Mouse (Mus musculus) fibroblast of lung, adult 2 months (primary cell): ENCODE data around the gene Tas1r1.
A peak's percentile ranks its signal among the peaks of the same experiment; 100 is the strongest.

ENCODE experiments used
- DNase-seq: peaks from one replicate; pipeline ENCODE4 v3.0.0-alpha.2; 2011; ENCODE audit warnings: low read depth

Tas1r1 gene

DNA sequence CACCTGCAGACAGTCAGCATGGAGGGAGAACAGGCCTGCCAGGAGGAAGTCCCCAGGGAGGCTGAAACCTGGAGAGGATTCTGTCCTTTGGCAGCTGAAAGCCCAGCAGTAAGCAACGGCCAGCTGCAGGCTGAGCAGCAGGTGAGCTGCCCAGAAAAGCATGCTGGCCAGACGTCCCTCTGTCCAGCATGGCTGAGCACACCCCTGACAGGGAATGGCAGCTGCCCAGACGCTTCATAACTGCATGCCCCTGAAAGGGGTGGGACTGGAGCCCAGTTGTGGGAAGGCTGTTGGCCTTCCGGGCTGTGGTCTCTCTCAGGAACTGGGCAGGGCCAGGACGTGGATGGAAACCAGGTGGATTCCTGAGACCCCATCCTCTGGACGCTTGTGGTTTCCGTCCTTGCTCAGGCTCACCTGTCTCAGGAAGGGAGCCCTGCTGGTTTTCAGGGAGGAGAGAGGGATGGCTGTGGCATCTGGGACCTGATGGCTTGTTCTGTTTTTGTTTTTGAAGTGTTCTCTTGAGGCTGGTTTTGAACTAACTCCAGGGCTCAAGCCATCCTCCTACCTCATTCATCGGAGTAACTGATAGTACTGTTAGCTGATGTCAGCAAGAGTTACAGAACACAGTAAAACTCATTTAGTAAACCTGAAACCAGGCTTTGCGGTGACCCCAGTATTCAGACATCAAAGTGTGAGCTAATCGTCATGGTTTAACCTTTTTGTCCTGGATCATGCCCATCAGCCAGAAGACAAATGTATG is at the start of gene Tas1r1:
Gene Tas1r1, minus strand, starts transcription at position 344 of the 760 bp plus-strand sequence.
- no peak for DNase-seq

DNA sequence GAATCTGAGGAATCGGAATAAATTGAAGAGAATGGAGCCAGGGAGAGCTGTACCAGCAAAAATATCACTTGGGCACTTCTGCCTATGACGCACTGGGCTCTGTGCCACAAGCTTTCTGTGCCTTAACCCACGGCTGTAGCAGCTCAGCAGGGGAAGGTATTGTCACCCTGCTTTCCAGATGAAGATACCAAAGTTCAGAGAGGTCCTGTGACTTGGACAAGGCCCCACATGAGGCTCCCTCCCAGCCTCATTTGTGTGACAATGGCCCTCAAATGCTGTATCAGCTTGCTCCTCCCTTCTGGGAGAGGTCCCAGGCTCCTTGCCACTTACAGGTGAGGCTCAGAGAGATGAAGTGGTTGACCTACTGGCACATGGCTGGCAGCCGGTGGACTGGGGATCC is 49.8 kb upstream of the Tas1r1 start:
- DNase-seq, result no peak

DNA sequence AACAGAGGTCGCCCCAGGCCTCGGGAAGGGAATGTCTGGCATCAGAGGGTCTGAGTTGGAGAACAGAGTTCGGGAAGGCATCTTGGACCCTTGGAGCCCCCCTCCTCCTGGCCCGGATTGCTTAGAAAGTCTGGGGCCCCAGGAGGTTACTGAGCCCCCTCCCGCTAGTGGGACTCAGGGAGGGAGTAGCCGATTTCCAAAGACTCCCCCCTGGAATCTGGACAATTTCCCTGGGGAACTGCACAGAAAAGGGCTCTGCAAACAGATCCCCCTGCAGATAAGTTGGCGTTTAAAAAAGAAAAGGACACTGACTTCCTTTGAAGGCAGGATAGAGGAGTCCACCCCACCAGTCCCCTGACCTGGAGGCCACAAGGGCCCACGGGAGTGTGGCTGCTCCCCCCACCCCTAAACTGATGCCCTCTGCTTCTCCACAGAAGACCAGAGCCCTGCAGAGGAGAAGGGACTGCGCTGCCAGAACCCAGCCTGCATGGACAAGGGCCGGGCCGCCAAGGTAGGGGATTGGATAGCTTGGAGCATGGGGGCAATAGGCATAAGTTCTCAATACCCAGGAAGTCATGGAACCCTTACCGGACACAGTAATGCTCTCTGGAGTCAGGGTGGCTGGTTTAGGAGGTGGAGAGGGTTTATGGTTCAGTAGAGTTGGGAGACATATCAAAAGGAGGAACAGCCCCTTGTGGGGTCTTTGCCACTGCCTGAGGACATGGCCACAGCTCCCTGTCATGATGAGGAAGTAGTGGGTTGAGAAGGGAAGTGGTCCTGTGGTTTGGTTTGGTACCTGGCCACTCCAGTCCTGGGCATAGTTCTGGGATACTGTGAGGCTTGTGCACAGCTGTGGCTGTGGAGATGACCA is 49.1 kb upstream of the Tas1r1 start:
- no peak for DNase-seq

DNA sequence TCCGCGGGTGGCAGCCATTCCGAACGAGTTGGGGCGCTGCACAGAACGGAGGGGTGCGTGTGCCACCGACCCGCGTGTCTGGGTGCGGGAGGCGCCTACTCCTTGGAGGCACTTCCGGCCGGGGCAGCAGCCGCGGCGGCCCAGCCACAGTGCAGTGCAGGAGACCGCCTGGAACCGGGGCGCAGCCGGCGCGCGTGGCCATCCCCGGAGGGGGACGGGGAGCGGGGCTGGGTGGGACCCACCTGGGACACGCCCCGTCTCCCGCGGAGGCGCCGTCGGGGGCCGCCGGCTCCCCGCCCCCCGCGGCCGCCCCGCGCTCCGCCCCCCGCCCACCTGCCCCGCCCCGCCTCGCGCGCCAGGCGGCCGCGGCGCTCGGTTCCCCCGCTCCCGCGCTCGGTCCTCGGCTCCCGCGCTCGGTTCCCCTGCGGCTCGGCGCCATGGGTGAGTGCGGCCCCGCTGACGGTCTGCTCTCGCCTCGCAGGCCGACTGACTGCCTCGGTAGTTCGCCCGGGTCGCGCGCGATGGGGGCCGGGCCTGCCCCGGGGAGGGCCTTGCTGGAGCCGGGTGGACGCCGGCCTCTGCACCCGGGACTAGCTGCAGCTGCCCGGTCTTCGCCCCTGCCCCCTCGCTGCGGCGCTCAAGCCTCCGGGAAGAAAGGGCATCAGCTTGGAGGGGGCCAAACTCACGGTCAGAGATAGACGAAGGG is 48.3 kb upstream of the Tas1r1 start:
- DNase-seq, result no peak

DNA sequence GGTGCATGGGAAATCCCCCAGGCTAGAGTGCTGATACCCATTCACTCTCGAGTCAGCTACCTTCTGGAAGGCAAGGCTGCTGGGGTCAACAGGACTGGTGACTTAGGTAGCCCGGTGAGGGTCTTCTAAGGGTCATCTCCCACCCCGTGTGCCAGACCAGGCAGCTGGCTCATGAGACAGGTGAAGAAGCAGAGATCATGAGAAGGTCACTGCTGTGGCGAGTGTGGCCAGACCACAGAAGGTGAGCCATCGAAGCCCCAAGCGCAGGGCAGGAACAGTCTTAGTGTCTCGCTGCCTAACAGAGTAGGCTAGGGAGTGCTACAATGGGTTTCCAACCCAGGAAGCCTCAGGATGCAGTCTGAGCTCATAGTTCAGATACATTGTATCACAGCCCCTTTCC is 46.2 kb upstream of the Tas1r1 start:
- DNase-seq, result no peak

DNA sequence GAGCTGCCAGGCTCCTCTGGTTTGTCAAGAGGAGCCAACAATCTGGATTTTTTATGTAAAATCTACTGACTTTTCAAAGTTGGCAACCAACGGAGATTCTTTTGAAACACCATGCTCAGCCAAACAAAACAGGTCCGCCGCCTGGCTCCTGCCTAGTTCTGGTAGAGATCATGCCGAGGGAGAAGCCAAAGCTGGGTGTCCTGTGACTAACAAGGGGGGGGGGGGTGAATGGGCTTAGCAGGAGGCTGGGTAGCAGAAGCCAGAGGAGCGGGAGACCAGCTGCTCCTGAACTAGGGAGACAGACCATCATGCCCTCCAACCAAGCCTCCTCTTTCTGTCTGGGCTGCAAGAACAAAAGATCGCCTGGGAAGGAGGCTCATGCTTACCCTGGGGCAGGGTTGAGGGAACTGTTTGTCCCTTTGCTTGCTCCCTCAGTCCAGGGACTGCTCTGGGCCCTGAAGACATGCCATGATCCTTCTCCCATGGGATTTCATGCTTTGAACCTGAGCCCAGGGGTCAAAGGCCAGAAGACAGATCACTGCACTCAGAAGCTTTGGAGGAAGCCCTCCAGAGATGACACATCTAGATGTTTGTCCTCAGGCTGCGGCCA is 45.3 kb upstream of the Tas1r1 start:
- peak; percentile 97 for DNase-seq

DNA sequence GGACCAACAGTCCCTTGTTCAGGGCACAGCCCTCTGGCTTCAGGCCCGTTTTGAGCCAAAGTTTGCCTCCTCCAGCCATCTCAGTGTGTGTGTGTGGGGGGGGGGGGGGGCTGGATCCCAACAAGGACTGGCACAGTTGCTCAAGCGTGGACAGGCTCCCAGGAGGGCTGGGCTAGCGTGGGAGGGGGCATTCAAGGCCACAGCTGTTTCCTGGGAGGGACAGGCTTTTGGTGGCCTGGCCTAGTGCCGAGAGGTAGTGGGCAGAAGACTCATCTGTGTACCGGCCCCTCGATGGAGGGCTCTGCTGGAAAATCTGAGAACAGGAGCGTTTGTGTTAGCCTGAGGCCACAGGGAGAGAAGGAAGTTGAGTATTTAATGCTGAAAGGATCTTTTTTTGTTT is 41.6 kb upstream of the Tas1r1 start:
- DNase-seq, result no peak

DNA sequence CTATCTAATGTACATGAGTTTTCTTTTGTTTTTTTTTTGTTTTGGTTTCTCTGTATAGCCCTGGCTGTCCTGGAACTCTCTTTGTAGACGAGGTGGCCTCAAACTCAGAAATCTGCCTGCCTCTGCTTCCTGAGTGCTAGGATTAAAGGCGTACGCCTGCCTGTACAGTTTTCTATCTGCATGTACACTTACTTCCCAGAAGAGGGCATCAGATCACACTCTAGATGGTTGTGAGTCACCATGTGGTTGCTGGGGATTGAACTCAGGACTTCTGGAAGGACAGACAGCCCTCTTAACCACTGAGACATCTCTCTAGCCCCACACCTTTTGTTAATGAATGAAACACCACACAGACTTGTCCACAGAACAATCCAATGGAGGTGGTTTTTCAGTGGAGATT is 40.9 kb upstream of the Tas1r1 start:
- no peak for DNase-seq

DNA sequence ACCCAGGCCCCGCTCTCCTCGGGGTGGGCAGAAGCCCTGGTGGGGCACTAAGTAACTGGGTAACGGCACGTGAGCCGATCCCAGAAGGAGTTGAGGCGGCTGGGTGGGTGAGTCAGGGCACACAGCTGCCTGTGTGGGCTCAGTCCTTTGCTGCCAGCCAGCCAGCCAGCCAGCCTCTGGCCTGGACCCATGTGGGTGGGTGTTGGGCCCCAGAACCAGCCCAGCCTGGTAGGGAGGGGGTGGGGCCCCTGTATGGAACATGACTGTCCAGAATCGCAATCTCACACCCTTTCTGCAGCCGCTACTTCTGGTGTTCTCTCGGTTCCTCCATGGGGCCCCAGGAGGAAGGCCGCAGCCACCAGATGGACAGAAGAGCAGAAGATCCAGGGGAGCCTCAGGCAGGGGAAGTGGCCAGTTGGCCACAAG is 39.8 kb upstream of the Tas1r1 start:
- DNase-seq, result no peak

DNA sequence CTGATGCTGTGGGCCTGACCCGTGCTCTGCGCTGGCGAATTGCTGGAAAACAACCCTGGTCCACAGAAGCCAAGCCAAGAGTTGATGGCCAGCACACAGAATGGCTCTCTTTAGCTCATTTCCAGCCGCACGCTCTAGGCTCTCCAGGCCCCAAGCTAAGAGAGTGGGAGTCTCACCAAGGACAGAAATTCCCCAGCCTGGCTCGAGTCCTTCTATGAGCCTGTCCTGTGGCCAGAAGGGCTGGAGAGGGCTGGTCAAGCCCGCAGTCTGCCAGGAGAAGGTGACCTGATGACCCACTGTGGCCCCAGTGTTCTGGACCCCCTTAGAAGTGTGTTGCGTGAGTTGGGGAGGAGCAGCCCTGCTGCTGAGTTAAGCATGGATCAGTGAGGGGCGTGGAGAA is 38.8 kb upstream of the Tas1r1 start:
- no peak for DNase-seq

DNA sequence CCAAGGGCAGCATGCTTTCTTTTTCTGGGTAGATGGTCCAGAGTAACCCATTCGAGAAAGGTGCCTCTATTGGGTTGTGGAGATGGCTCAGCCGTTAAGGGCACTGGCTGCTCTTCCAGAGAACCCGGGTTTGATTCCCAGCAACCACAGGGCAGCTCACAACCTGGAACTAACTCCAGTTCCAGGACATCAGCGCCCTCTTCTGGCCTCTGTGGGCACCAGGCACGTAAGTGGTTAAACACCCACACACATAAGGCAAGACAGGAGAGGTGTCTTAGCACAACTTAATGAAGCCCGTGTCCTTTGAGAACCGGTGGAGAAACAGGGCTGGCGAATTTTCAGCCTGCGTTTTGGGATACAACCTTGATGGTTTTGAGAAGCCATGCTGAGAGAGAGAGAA is 36.2 kb upstream of the Tas1r1 start:
- no peak for DNase-seq

DNA sequence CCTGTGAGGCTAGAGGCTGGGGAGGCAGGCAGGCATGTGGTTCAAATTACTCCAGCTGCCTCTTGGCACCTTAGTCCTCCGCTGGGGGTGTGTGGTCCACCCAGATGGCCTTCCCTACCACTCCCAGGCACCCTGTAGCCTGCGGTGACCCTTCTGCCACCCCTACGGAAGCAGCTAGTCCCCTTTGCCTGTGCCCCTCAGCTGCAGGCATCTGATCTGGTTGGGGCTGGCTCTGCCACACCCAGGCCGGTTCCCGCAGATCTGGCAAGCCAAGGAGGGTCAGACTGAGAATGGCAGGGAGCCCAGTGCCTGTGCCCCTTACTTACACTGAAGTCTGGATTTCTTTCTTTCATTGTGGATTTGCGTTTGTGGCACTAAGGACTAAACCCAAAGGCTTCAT is 35.3 kb upstream of the Tas1r1 start:
- DNase-seq, result no peak

DNA sequence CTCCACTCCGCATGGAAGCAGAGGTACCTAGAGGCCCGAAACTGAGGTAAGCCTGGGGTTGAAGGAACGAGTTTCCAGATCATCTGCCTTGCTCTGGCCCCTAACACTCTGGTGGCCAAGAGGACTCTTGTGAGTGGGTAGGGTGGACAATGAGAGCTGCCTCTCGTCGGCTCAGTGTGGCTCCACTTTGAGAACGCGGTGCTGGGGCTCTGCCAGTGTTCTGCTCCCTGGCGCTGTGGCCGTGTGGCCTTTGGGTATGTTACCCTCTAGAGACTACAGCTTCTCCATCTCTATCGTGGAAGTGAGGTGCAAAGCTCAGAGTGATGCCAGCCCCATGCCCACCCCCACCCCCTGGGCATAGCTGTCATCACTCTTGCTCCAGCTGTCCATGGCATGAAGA is 34.3 kb upstream of the Tas1r1 start:
- no peak for DNase-seq

DNA sequence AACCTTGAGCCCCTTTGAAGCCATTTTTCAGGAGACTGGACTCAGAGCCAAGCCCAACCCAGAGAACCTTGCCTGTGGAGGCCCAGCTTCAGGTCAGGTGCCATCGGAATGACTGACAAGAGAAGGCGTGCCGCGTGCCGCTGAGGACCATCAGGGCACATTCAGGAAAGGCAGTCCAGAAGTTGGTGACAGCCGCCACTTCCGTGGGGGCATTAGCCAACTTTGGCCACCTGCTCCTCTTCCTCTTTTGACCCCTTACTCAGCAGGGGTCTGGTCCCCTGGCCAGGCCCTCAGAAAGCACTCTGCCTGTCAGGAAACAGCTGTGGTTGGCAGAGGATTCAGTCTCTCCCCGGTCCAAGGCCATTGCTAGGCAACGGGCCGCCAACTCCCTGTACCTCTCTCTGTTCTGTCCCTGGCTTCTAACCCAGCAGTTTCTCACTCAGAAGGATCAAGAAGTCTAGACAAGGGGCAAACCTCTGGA is 33.8 kb upstream of the Tas1r1 start, which contains the start of gene Plekhg5:
Gene Plekhg5, plus strand, starts transcription at position 378 of the 481 bp plus-strand sequence.
- DNase-seq, result no peak

DNA sequence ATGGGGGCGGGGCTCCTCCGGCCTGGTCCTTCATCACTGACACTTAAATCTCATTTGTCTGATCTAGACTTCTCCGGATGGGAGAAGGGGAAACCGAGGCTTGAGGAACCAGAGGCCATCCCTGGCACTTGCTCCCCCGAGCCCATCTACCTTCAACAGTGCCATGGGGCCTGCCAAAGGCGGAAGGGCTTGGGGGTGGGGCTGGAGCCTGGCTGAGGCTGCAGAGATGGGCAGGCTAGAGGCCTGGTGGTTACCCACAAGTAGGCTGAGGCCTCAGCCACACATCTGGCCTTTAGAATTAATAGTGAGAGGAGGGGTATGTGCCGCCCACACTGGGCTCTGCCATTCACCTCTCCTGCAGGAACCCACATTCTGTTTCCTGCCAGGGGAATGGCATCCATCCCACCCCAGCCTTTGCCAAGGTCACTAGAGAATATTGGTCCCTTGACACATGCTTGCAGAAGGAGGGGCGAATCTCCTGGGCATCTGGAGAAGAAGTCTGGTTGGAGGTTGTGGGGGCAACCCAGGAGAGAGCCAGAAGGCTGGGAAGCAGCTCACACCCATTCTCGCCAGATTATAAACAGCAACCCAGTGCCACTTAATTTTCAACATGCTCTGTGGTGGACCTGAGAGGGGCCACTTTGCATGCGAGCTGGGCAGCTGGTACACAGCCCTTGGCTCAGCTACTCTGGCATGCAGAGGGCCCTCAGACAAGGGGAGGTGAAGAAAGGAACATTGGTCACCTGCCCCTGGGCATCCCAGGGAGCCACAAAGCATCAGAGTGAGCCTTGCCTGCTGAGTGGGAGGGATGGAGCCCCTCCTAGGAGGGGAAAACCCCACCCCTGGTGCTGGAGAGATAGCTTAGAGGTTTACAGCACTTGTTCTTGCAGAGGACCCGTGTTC is 32.4 kb upstream of the Tas1r1 start:
- no peak for DNase-seq

DNA sequence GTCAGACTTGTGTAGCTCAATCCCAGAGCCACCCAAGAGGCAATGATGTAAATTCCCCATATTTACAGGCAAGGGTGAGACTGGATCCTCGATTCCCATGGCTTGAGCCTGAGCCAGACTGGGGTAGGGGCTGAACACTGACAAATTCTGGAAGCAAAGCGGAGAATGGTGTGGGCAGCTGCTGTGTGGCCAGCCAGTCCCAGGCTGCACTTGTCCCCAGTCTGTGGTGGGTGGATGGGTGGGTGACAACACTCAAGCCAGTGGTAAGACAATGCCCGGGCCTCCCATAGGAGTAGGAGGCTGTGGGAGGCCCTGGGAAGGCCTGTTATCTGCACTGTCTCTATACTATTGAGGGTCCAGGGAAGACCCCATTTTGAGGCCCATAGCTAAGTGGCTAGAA is 30.9 kb upstream of the Tas1r1 start:
- DNase-seq, result no peak

DNA sequence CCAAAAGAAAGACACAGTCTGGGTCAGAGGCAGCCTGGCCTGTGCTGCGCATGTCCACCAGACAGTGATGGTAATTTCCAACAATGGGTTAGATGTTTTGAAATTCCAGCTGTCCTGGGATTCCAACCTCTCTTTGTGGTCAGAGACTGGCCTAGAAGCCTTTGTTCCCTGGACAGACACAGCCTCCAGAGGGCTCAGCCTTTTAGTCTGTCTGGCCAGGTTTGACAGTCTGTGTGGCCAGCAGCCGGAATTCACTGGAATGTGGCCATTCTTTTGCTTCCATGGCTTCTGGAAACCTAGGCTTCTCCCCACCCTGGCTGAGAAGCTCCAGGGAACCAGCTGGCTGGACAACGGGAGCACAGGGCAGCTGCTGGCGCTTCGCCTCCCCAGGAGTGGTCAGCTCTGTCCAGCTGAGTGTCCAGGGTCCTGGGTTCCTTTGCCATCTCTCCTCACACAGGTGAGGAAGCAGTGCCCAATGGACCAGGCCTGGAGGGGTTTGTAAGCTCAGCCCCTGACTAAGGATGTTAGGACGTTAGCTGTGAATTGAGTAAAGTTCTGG is 29.9 kb upstream of the Tas1r1 start:
- DNase-seq, result no peak

DNA sequence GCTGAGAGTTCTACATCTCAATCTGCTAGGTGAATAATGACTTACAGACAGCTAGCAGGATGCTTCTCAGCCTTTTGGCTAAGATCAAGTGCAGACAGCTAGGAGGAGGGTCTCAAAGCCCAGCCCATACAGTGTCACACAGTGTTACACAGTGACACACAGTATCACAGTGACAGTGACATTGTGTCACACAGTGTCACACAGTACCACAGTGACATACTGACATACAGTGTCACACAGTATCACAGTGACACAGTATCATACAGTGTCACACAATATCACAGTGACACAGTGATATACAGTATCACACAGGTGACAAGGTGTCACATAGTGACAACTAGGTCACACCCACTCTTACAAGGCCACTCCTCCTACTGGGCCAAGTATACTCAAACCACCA is 28.9 kb upstream of the Tas1r1 start:
- DNase-seq, result no peak

DNA sequence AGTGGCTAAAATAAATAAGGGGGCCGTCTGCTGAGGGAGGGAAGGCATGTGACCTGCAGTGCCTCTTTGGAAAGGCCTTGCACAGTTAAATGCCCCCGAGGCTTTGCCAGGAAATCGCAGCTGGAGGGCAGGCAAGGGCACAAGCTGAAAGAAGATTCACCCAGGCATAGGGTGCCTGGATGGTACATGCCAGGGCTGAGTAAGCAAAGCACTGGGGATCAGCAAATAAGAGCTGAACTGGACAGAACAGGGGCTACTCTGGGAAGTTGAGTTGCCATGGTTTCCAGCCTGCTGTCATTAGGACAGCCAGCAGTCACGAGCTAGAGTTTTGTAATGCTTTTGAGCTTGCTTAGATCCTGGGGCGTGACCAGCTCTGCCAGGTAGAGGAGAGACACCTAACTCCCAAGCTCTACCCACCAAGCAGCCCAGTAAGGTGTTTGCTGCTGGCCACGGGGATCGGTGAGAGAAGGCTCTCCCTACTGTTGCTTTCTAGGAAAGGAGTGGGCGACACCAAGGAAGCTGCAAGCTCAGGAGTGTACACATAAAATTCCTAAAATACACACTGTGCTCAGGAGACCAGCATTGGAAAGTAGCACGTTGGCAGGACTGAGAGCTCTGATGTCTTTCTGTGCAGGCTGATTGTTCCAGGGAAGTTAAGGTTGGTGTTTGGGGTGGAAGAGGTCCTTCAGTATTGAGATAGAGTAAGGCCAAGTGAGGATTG is 24.2 kb upstream of the Tas1r1 start:
- DNase-seq, result no peak

DNA sequence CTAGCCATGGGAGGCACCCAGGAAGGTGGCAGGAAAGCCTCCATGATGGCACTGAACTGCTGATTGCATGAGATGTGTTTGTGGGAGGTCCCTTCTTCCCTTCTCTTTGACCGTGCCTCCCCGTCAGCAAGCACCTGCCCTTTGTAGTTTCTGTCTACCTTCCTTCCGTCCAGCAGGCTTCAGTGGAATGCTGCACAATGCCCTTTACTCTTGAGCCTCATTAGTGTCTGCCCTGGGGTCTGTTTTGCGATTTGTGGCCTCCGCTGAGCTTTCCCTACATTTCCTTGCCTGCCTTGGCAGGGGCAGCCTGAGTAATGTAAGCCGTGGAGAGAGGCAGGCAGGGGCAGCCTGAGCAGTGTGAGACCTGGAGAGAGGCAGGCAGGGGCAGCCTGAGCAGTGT is 6.2 kb upstream of the Tas1r1 start:
- no peak for DNase-seq
